Mouse (Mus musculus): ENCODE data around the gene Csnk1e.
A peak's percentile ranks its signal among the peaks of the same experiment; 100 is the strongest.

Gene Csnk1e

DNA sequence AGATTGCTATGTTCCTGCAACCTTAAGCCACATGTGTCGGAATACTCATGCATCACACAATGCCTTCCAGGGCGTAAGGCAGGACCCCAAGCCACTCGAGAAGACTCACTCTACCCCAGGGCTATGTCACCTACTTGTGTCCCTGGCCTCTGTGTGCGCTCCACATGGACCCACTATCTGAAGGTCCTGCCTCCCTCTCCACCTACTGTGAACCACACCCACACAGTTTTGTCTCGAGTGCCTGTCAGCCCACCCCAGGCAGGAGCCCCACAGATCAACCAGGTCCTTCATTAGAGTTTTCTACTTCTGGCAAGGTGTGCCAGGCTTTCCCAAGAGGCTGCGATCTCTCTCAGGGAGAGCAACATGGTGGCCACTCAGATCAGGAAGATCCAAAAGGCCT lies 60.1 kb downstream of the Csnk1e start:
- DNase-seq (ENCODE audit: low read depth, low spot score), result no peak

DNA sequence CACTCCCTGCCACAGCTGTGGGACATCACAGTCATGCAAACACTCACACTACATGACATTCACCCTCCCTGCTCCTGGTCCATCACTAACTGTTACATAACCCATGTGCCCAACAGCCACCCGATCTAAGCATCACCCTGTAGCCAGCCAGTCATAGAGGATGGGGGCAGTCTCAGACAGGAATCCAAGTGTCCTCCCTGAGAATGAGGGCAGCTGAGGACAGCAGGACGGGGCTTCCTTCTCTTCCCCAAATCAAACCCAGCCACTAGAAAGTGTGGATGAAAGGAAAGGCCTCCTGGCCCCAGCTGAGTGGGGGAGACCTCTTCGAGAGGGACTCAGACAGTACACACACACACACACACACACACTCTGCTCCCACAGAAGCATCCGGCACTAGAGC lies 60.5 kb downstream of the Csnk1e start:
- no peak for DNase-seq (ENCODE audit: low read depth, low spot score)

DNA sequence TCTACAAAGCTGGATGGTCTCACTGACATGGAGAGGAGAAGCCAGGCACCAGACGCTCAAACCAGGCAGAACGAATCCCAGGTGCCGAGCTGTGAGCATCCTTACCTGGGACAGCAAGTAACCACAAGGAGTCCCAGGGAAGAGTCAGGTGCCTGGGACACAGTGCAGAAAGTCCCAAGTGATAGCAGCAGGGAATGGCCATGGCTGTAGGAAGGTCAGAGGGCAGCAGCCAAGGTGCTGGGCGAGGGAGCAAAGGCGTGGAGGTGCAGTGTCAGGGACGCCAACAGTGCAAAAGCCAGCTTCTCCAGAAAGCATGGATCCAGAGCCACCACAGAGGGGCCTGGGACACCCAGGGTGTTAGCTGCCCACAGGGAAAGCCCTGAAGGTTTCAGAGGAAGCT lies 62.3 kb downstream of the Csnk1e start:
- no peak for DNase-seq (ENCODE audit: low read depth, low spot score)

DNA sequence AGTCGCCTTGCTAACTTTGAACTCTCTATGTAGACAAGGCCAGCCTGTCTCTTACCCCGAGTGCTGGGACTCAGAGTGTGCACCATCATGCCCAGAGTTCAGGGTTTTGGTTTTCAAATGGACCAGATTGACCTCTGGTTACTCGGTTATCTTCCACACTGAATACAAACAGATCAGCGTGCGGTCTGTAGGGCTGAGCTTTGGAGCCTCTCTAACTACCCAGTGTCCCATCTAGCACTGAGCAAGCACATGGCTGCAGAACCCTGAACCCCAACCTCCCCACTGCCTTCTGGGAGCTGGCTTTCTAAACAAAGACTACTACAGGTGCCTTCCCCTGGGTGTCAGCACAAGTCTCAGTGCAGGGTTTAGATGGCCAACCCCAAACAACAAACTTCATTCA lies 62.8 kb downstream of the Csnk1e start:
- no peak for DNase-seq (ENCODE audit: low read depth, low spot score)

DNA sequence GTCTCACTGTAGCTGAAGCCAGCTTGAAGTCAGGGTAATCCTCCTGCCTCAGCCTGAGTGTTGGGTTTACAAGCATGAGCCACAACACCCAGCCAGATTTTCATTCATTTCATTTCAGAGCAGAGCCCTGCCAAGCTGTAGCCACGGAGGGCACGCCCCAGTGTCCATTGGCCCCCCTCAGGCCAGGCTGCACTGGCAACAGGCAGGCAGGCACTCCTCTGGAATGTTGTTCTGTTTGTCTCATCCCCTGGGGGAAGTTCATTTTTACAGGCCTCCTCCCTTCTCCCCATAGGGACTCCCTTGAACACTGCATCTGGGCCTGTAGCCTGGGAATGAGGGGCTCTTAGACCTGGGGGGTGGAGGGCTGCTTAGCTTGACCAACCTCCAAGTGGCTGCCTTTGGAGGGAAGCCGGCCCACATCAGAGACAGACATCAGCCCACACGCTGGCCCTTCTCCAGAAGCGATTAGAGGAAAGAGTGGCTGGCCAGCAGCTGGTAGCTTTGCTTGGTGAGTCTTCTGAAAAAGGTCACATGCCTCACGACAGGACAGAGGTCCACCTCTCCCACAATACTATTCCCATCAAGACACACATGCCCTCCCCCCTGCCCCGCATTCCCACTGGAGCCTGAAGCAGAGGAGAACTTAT lies 63.8 kb downstream of the Csnk1e start:
- DNase-seq (ENCODE audit: low read depth, low spot score), result peak; percentile 51

DNA sequence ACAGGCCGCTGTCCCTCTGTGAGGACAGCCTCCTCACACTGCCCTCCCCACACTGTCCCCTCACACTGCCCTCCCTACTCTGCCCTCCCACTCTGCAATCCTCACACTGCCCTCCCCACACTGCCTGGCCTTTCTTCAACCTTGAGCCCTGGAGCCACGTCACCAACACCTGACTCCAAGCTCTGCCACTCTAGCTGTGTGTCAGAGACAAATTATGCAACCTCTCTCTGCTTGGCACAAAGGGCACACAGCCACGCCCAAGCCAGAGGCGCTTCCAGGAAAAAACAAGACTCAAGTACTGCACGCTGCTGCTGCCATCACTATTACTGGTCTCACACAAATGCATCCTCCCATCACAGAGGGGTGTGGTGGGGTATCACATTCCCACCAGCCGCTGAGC lies 64.9 kb downstream of the Csnk1e start:
- no peak for DNase-seq (ENCODE audit: low read depth, low spot score)

DNA sequence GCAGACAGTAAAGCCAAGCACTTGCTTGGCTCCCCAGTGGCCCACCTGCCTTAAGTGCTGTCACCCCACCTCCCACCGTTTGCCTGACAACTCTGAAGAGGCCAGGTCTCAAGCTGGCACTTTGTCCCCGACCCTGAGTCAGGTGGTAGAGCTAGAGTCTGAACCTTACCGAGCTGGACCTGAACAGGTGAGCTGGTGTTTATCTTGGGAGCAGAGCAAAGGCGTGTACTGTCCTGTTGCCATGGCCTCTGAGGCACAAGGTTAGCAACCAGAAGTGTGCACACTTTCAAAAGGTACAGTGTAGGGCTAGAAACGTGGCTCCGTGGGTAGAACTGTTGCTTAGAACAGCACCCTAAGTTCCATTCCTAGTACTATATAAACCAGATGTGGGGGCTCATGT lies 67.2 kb downstream of the Csnk1e start:
- DNase-seq (ENCODE audit: low read depth, low spot score), result no peak

DNA sequence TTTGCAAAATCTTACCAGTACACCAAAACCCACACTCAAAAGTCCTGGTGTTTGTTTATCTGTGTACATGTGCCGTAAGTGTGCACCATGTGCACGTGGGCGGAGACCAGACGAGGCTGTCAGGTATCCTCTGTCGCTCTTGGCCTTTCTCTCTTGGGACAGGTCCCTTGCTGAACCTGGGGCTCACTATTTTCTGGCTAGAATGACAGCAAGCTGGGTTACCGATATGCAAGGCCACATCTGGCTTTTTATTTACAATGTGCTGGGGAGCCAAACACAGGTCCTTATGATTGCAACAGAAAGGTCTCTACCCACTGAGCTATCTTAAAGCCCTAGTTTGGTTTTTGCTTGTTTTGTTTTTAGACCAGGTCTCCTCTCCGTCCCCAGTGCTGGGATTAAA lies 67.8 kb downstream of the Csnk1e start:
- no peak for DNase-seq (ENCODE audit: low read depth, low spot score)

DNA sequence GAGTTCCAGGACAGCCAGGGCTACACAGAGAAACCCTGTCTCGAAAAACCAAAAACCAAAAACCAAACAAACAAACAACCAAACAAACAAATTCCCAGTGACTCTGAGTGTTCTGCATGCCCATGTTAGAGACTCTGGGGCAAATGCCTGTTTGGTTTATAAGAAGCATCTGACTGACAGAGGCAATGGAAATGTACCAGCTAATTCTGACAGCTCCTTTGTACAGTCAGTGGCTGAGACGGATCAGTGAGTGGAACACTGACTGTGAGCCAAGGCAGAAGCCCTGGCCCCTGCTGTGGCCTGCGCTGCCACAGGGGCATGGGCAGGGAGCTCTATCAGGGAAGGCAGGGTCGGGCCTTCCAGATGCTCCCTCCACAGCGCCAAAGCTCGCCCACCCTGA lies 68.3 kb downstream of the Csnk1e start:
- DNase-seq (ENCODE audit: low read depth, low spot score), result no peak

DNA sequence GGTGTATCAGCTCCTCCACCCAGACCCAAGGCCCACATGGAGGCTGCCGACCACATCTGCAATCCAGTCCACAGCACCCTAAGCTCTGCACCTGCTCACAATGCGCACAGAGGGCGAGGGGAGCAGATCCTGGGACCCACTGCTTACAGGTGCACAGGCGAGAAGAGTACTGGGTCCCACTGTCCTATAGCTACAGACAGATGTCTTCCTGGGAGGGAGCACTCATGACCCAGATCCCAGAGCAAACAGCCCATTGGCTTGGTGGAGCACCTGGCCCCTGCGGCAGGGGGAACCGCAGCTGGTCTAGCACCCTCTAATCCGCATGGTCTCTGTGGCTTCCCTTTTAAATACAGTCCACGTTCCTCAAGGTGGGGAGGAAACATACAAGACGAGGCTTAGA lies 73.7 kb downstream of the Csnk1e start:
- no peak for DNase-seq (ENCODE audit: low read depth, low spot score)

DNA sequence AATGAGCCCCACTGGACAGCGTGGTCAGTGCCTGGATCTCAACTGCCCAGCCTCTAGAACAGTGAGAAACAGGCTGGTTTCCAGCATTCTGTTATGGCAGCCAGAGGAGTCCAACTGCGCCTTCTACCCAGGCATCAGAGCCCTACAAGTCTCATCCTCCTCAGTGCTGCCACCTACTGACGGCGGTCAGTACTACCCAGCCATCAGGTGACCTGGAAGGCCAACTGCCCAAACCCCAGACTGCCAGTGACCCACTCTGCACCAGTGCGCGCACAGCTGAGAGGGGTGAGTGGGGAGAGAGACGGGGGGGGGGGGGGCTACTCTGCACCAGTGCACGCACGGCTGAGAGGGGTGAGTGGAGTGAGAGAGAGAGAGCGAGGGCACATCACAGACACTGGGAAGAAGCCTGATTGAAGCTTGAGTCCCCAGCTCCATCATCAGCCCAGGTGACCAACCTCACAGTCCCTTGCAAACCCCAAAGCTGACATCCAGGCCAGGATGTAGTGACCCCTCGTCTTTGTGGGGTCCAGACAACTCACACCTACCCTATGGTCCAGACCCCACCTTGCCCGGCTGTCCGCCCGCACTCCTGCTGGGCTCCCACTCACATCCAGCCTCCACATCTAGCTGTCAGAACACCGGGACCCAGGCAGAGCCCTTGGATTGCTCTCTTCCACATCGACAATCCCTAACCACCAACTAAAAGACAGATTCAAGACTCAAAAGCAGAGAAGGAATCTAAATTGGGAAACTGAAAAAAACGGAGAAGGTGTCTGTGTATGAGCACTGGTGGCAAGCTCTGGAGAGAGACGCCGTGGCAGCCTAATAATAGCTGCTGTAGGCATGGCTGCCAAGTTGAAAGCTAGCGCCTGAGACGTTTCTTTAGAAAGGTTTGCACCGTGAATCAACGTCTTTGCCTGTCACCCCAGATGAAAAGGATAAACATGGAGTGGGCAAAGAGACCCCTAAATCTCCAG lies 74.6 kb downstream of the Csnk1e start:
- DNase-seq (ENCODE audit: low read depth, low spot score), result peak; percentile 75

DNA sequence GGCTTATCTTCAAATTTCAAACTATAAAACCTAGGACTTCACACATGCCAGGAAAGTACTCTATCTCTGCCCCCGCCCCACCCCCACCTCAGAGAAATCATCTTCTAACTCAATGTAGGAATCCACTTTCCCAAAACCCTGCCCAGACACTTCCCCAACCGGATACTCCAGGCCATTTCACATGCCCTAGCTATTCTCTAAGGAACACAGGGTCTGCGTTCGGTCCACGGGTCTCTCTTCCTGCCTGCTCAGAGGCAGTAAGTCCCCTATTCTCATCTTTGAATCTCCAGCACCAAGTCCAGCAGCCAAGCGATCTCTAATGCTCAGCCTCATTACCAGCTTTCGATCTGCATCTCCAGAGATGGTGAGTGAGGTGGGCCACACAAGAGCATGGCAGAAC lies 75.7 kb downstream of the Csnk1e start:
- no peak for DNase-seq (ENCODE audit: low read depth, low spot score)

DNA sequence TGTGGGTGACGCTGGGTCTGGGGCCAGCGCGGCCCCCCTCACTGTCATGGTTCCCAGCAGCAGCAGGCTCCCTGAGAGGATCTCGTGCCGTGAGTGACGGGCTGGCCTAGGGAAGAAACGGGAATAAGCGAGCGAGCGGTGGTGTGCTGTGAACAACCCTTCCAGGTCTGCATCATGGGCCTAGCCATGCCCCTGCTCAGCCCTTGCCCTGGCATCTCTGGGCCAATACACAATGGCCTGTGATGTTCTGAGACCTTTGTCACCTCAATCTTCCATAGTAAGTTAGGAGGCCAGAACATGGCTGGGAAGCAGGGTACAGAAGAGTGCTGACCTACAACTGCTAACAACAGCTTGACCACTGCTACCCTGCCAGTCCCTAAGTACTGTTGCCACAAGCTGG lies 76.8 kb downstream of the Csnk1e start:
- no peak for DNase-seq (ENCODE audit: low read depth, low spot score)

DNA sequence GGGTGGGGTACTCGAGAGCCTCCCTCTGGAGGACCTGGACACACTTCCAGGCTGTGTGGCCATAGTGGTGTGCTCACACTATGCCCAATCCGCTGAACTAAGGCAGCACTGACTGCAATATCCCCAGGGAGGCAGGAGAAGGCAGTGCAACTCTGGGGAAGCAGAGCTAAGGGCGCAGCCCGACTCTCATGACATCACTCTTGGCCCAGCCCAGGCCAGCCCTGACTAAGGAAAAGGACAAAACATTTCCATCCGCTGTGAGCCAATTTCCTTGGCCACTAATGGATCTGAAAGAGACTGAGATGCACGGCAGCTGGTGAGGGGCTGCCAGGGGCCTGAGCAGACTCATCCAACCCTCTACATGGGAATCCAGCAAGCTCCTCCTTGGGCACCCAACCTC lies 77.7 kb downstream of the Csnk1e start:
- DNase-seq (ENCODE audit: low read depth, low spot score), result no peak

DNA sequence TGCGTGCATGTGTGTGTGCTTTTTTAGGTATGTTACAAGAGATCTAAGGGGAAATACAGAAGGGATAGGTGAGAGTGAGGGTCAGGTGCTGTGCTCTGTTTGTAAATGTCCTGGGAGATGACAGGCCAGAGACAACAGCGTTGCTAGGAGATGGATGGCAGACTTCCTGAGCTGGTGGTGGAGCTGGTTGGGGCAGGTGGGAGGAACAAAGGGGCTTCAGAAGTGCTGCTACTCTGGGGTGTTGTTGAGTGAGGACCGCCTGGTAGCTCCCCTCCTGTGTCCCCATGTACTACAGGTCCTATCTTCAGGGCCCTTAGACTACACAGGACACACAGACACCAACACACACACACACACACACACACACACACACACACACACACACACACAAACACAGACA lies 80.6 kb downstream of the Csnk1e start:
- DNase-seq (ENCODE audit: low read depth, low spot score), result no peak

DNA sequence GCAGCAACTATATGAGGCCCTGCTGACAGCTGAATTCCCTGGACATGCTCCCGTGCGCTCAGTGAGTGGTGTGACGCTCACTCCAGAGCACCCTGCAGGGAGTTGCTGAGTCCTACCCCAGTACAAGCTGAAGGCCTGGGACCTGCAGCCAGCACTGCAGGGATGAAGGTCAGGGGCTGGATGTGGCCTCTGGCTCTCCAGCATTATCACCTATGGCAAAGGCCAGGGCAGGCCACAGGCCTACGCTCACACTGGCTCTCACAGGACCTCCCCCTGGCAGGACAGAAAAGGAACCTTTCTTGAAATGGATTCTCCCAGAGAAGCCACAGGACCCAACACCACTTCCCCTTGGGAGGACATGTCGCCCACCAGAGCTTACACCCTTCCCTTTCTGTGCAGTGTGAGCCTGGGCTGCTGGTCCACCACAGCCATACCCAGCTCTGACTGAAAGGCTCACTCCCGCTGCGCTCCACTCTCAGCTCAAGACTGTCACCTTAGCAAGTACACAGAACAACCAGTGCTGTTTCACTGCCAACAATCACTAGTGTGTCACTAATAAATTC lies 85.0 kb downstream of the Csnk1e start:
- DNase-seq (ENCODE audit: low read depth, low spot score), result no peak

DNA sequence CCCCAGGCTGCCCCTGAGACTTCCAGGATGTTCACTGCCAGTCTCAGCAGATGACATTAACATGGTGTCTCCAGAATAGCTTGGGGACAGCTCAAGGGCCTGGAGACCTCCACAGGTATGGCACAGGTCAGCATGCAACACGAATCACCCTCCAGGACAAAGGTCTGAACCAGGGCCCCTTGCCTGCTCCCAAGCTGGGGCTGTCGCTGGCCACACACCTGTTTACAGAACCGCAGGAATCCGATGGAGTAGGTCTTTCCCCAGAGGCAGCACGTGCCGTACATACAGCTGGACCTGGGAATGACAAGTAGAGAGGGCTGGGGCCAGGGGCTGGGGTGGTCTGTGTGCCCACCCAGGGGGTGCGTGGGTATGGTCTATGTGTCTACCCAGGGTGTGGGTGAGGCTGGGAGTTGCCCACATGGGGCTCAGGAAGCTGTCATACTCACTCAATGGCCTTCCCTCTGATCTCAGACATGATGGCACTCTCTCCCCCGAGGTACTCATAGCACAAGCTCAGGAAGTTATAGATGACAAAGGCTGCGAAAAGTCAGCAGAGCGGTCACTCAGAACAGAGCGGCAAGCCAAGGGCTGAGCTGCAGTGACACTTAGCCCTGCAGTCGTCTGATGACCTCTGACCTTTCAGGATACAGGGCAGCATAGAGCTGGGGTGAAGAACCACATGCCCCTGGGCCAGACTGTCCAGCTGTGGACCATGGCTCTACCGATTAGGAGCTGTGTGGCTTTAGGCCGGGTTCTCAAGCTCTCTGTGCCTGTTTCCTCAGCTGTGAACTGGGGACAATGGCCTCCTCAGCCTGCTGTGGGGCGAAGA lies 85.7 kb downstream of the Csnk1e start:
- no peak for DNase-seq (ENCODE audit: low read depth, low spot score)

DNA sequence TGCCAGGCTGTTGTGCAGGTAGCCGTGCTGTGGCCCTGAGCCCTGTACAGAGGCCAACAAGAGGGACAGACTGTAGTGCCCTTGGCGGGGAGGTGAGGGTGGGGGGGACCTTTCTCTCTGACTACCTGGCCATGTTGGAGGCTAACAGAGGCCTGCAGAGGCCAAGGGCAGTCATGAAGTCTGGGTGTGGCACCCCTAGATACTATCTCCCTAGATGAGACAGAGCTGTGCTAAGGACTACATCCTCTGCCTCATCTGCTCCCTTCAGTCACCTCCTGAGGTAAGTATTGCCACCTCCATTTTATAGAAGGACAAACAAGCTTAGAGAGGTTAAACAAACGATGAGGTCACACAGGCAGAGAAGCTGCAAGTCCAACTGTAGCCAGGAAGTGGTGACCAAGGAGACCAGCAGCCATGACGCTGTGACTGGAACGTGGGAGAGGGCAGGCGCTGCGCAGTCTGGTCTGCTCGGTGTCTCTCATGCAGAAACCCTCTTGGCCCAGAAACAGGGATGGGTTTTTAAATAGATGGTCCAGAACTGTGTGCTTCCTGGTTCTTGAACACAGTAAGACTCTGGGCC lies 86.4 kb downstream of the Csnk1e start:
- DNase-seq (ENCODE audit: low read depth, low spot score), result no peak

DNA sequence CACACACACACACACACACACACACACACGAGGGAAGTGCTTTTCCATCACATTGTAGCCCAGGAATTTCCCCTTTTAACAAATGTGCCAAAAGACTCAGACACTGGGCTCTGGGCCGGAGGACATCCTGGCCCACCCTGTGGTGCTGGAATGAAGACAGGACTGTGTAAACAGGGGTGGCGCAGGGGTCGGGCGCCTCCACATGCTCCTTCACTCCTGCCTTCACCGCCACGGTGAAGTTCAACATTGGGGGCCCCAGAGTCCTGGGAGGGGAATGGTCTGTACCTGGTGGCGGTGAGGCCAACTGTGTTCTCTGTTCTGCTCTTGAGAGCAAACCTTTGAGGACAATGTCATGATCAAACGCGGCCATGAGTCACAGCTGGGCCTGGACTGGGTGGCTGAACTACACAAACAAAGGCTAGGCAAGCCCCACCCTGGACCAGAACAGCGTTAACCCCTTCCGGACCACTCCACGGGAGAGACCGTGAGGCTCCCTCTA lies 87.0 kb downstream of the Csnk1e start:
- no peak for DNase-seq (ENCODE audit: low read depth, low spot score)

Data from retina, postnatal 7 days (tissue).